Mouse (Mus musculus): ENCODE measurements around the gene Pcsk4. TPM values are rescaled to one million over a fixed set of nuclear protein-coding genes. Genes with fewer than 3 reads are reported as not detected.

The Pcsk4 gene
- polyA plus RNA-seq, 1 experiment from 2014 or later, result 2.1 TPM

DNA sequence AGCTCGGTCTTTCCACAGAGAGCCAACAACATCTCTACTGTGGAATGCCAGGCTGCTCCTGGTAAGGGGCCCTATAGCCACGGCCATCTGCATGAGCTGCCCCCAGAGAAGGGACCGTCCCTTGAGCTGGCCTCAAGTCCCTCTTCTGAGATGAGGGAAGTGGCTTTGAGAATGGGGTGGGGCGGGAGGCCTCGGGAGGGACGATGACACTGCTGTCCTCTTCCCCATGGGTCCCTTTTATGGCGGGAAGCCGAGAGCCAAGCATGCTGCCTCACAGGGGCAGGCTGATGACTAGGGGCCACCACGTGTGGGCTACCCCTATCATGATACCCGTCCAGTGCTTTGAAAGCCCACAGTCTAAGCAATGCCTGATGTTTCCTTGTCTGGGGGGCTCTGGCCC, 12.3 kb downstream of the Pcsk4 start:
- peaks cover 67% of the 10 kb centered on the region for H3K4me1 ChIP-seq (replicated peaks)
- H3K27ac ChIP-seq, result no peak overlapping the region
- ATAC-seq, result no peak
- no peak overlapping the region for H3K4me2 ChIP-seq (replicated peaks)
- peaks cover 73% of the 10 kb centered on the region for H3K36me3 ChIP-seq
- H3K9me3 ChIP-seq, result no peaks in the 10 kb centered on the region
- WGBS, result 73% methylated on average over 10 of the region's 10 CpGs
- H3K4me3 ChIP-seq (replicated peaks), result no peak overlapping the region
- H3K9ac ChIP-seq (replicated peaks), result no peak overlapping the region
- no peaks in the 10 kb centered on the region for H3K27me3 ChIP-seq

DNA sequence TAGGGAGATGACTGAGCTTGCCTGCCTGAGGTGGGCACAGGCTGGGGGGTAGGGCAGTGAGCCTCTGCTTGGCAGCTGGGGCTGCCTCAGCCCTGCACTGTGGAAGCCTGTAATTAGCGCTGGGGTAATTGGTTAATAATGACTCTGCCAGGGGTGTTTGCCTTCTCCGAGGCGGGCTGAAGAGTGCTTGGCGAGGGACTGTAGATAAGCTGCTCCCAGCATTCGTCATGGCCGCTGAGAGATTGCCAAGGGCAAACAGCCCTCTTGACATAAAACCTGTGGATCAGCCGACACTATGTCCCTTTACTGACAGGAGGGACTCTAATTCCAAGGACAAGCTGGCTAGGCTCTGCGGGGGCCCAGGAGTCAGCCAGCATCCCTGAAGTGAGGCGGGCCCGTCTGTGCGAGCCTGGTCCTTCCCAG, 12.9 kb downstream of the Pcsk4 start:
- Histone ChIP-seq H3K9ac (replicated peaks) (0 out of 2 replicates have a peak overlapping the region, but pooled peaks have one; percentile 19), H3K4me1 (replicated peaks) (peaks cover 71% of the 10 kb centered on the region), H3K36me3 (peaks cover 80% of the 10 kb centered on the region), H3K4me2 (replicated peaks) (no peak overlapping the region), H3K27me3 (no peaks in the 10 kb centered on the region), H3K27ac (0 out of 2 replicates have a peak overlapping the region, but pooled peaks have one; percentile 39), H3K9me3 (no peaks in the 10 kb centered on the region), H3K4me3 (replicated peaks) (no peak overlapping the region)
- WGBS, result 43% methylated on average over 11 of the region's 11 CpGs
- peak; percentile 19; the same call in 1 of the 2 replicates for ATAC-seq

DNA sequence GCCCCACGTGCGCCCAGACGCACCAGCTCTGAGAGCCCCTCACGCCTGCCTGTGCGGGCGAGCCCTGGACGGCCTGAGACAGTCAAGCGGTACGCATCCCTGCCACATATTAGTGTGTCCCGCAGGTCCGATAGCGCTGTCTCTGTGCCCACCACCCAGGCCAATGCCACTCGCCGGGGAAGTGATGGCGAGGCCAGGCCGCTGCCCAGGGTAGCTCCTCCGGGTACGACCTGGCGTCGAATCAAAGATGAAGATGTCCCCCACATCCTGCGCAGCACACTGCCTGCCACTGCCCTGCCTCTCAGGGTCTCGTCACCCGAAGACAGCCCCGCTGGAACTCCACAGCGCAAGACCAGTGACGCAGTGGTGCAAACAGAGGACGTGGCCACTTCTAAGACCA, 14.0 kb downstream of the Pcsk4 start:
- H3K4me2 ChIP-seq (replicated peaks), result no peak overlapping the region; the same call in 1 of the 2 replicates
- no peaks in the 10 kb centered on the region for H3K27me3 ChIP-seq
- H3K4me3 ChIP-seq (replicated peaks), result no peak overlapping the region
- H3K4me1 ChIP-seq (replicated peaks), result peaks cover 71% of the 10 kb centered on the region
- WGBS, result 53% methylated on average over 27 of the region's 27 CpGs
- 0 out of 2 replicates have a peak overlapping the region, but pooled peaks have one; percentile 5 for H3K27ac ChIP-seq
- no peak for ATAC-seq
- peak overlapping the region; percentile 19; the same call in 1 of the 2 replicates for H3K9ac ChIP-seq (replicated peaks)
- peaks cover 90% of the 10 kb centered on the region for H3K36me3 ChIP-seq
- no peaks in the 10 kb centered on the region for H3K9me3 ChIP-seq

DNA sequence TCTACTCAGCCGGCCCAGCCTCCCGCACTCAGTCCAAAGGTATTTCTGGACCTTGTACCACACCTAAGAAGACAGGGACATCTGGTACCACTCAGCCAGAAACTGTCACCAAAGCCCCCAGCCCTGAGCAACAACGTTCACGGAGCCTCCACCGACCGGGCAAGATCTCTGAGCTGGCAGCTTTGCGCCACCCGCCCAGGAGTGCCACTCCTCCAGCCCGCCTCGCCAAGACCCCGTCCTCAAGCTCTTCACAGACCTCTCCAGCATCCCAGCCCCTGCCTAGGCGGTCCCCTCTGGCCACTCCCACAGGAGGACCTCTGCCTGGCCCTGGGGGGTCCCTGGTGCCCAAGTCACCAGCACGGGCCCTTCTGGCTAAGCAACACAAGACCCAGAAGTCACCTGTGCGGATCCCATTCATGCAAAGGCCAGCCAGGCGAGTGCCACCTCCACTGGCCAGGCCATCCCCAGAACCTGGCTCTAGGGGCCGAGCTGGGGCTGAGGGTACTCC, 14.8 kb downstream of the Pcsk4 start:
- WGBS, result 63% methylated on average over 16 of the region's 16 CpGs
- ATAC-seq, result no peak

DNA sequence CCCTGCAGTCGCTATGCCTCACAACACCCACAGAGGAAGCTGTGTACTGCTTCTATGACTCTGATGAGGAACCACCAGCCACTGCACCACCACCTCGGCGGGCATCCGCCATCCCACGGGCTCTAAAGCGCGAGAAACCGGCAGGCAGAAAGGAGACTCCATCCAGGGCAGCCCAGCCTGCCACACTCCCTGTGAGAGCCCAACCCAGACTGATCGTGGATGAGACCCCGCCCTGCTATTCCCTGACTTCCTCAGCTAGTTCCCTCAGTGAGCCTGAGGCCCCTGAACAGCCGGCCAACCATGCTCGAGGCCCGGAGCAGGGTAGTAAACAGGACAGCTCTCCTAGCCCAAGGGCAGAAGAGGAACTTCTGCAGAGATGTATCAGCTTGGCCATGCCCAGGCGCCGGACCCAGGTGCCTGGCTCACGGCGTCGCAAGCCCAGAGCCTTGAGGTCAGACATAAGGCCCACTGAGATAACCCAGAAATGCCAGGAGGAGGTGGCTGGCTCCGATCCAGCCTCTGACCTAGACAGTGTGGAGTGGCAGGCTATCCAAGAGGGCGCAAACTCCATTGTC, 15.6 kb downstream of the Pcsk4 start:
- ATAC-seq, result no peak
- Histone ChIP-seq H3K36me3 (peaks cover 100% of the 10 kb centered on the region), H3K9ac (replicated peaks) (no peak overlapping the region), H3K9me3 (no peaks in the 10 kb centered on the region), H3K4me2 (replicated peaks) (no peak overlapping the region), H3K4me1 (replicated peaks) (peaks cover 57% of the 10 kb centered on the region), H3K4me3 (replicated peaks) (0 out of 2 replicates have a peak overlapping the region, but pooled peaks have one; percentile 1), H3K27me3 (no peaks in the 10 kb centered on the region), H3K27ac (no peak overlapping the region)
- WGBS, result 71% methylated on average over 20 of the region's 20 CpGs

More for the DNA sequence above, 14.8 kb downstream of the Pcsk4 start:
- Histone ChIP-seq H3K27me3 (no peaks in the 10 kb centered on the region), H3K4me1 (replicated peaks) (peaks cover 66% of the 10 kb centered on the region), H3K36me3 (peaks cover 98% of the 10 kb centered on the region), H3K9me3 (no peaks in the 10 kb centered on the region), H3K4me2 (replicated peaks) (no peak overlapping the region), H3K9ac (replicated peaks) (no peak overlapping the region), H3K4me3 (replicated peaks) (no peak overlapping the region), H3K27ac (no peak overlapping the region)

DNA sequence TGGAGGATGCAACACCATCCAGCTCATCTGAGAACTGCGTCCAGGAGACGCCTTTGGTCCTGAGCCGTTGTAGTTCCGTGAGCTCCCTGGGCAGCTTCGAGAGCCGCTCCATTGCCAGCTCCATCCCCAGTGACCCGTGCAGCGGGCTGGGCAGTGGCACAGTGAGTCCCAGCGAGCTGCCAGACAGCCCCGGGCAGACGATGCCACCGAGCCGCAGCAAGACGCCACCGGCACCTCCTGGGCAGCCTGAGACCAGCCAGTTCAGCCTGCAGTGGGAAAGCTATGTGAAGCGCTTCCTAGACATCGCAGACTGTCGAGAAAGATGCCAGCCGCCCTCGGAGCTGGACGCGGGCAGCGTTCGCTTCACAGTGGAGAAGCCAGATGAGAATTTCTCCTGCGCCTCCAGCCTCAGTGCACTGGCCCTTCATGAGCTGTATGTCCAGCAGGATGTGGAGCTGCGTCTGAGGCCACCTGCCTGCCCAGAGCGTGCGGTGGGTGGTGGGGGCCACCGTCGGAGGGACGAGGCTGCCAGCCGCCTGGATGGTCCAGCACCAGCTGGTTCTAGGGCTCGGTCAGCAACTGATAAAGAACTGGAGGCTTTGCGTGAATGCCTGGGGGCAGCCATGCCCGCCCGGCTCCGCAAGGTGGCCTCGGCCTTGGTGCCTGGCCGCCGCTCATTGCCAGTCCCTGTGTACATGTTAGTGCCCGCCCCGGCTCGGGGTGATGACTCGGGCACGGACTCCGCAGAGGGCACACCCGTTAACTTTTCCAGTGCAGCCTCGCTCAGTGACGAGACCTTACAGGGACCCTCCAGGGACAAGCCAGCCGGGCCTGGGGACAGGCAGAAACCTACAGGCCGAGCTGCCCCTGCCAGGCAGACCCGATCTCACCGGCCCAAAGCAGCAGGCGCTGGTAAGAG, 16.5 kb downstream of the Pcsk4 start:
- no peak overlapping the region for H3K27ac ChIP-seq
- H3K36me3 ChIP-seq, result peaks cover 100% of the 10 kb centered on the region
- H3K4me2 ChIP-seq (replicated peaks), result no peak overlapping the region
- no peak overlapping the region for H3K9ac ChIP-seq (replicated peaks)
- 0 out of 2 replicates have a peak overlapping the region, but pooled peaks have one; percentile 1 for H3K4me3 ChIP-seq (replicated peaks)
- no peaks in the 10 kb centered on the region for H3K9me3 ChIP-seq
- 78% methylated on average over 54 of the region's 54 CpGs for WGBS
- H3K27me3 ChIP-seq, result no peaks in the 10 kb centered on the region
- H3K4me1 ChIP-seq (replicated peaks), result peaks cover 56% of the 10 kb centered on the region
- no peak for ATAC-seq

DNA sequence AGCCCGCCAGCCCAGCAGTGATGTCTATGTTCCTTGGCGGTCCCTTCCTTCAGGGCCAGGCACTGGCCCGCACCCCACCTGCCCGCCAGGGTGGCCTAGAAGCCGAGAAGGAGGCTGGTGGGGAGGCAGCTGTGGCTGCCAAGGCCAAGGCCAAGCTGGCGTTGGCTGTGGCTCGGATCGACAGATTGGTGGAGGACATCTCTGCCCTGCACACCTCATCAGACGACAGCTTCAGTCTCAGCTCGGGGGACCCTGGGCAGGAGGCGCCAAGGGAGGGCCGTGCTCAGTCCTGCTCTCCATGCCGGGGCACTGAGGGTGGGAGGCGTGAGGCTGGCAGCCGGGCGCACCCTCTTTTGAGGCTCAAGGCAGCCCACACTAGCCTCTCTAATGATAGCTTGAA, 17.7 kb downstream of the Pcsk4 start:
- Histone ChIP-seq H3K27me3 (no peaks in the 10 kb centered on the region), H3K4me2 (replicated peaks) (no peak overlapping the region), H3K4me1 (replicated peaks) (peaks cover 56% of the 10 kb centered on the region), H3K9me3 (no peaks in the 10 kb centered on the region), H3K4me3 (replicated peaks) (no peak overlapping the region), H3K9ac (replicated peaks) (no peak overlapping the region), H3K36me3 (peaks cover 100% of the 10 kb centered on the region), H3K27ac (no peak overlapping the region)
- WGBS, result 88% methylated on average over 16 of the region's 16 CpGs
- ATAC-seq, result no peak

DNA sequence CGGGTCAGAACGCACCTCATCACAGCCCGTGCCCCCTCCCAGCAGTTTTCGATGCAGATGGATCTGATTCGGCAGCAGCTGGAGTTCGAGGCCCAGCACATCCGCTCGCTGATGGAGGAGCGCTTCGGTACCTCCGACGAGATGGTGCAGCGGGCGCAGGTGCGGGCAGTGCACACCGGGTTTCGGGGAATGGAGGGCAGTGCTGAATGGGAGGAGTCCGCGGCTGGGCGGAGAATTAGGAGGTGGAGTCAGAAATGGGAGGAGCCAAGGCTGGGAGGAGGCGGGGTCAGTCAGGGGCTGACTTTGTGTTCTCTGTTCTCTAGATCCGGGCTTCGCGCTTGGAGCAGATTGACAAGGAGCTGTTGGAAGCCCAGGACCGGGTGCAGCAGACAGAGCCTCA, 24.4 kb downstream of the Pcsk4 start:
- WGBS, result 31% methylated on average over 25 of the region's 25 CpGs
- ATAC-seq, result no peak
- peak overlapping the region; percentile 11 for H3K4me3 ChIP-seq (replicated peaks)
- no peak overlapping the region for H3K27ac ChIP-seq
- H3K4me1 ChIP-seq (replicated peaks), result peaks cover 74% of the 10 kb centered on the region
- H3K27me3 ChIP-seq, result no peaks in the 10 kb centered on the region
- peaks cover 82% of the 10 kb centered on the region for H3K36me3 ChIP-seq
- H3K4me2 ChIP-seq (replicated peaks), result peak overlapping the region; percentile 41
- H3K9ac ChIP-seq (replicated peaks), result peak overlapping the region; percentile 48; the same call in 1 of the 2 replicates
- no peaks in the 10 kb centered on the region for H3K9me3 ChIP-seq

DNA sequence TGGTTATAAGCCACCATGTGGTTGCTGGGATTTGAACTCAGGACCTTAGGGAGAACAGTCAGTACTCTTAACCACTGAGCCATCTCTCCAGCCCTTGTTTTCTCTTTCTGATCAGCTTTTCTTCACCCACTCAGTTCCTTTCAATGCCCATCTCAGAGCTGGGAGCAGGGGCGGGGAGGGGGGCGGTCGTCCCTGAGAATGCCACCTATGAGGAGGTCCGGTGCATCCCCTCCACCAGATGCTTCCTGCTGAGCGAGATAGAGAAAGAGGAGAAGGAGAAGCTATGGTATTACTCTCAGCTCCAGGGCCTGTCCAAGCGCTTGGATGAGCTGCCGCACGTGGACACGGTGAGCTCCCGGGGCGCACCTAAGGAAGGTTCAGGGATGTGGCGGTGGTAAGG, 24.8 kb downstream of the Pcsk4 start:
- no peak for ATAC-seq
- Histone ChIP-seq H3K4me3 (replicated peaks) (peak overlapping the region; percentile 11), H3K36me3 (peaks cover 78% of the 10 kb centered on the region), H3K9me3 (no peaks in the 10 kb centered on the region), H3K4me1 (replicated peaks) (peaks cover 78% of the 10 kb centered on the region), H3K9ac (replicated peaks) (peak overlapping the region; percentile 48; the same call in 1 of the 2 replicates), H3K27me3 (no peaks in the 10 kb centered on the region), H3K27ac (no peak overlapping the region), H3K4me2 (replicated peaks) (peak overlapping the region; percentile 41)
- WGBS, result 44% methylated on average over 12 of the region's 12 CpGs

DNA sequence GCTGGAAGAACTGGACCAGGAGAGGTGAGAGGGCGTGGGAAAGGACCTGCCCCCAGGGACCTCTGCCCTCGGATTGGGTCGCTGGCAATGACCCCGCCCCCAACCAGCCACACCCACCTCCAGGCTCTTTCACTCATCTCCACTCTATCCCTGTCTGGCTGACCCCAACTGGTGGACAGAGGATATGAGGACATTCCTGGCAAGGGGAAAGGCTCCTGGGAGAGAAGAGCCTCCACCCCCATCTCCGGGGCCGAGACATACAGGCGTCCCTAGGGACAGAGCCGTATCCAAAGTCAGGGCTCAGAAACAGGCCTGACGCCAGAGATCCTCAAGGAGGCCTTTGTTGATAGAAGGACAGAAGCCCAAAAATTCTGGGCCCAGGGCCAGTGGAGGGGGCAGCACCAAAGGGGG, 26.8 kb downstream of the Pcsk4 start:
- no peak for ATAC-seq
- H3K9me3 ChIP-seq, result no peaks in the 10 kb centered on the region
- H3K36me3 ChIP-seq, result peaks cover 58% of the 10 kb centered on the region
- H3K27me3 ChIP-seq, result no peaks in the 10 kb centered on the region
- peak overlapping the region; percentile 99 for H3K27ac ChIP-seq
- H3K4me3 ChIP-seq (replicated peaks), result peak overlapping the region; percentile 76
- H3K9ac ChIP-seq (replicated peaks), result peak overlapping the region; percentile 99
- H3K4me2 ChIP-seq (replicated peaks), result peak overlapping the region; percentile 99
- WGBS, result 13% methylated on average over 9 of the region's 9 CpGs
- peaks cover 87% of the 10 kb centered on the region for H3K4me1 ChIP-seq (replicated peaks)

DNA sequence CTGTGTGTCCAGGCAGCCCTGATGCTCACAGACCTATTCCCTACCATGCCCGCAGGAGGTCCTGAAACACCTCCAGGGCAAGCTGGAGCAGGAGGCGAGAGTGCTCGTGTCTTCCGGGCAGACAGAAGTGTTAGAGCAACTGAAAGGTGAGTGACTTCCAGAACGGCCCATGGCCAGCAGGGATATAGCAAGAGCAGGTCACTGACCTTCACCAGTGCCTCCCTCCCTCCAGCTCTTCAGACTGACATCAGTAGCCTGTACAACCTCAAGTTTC, 27.3 kb downstream of the Pcsk4 start:
- 44% methylated on average over 5 of the region's 5 CpGs for WGBS
- Histone ChIP-seq H3K4me2 (replicated peaks) (peak overlapping the region; percentile 99), H3K4me3 (replicated peaks) (peak overlapping the region; percentile 76), H3K4me1 (replicated peaks) (peaks cover 87% of the 10 kb centered on the region), H3K9me3 (no peaks in the 10 kb centered on the region), H3K9ac (replicated peaks) (peak overlapping the region; percentile 99), H3K27ac (peak overlapping the region; percentile 99), H3K27me3 (no peaks in the 10 kb centered on the region), H3K36me3 (peaks cover 53% of the 10 kb centered on the region)
- ATAC-seq, result no peak

Data from midbrain, embryonic 13.5 days (tissue).